Mouse (Mus musculus): Measurements from ENCODE around the gene Bex3.

DNA sequence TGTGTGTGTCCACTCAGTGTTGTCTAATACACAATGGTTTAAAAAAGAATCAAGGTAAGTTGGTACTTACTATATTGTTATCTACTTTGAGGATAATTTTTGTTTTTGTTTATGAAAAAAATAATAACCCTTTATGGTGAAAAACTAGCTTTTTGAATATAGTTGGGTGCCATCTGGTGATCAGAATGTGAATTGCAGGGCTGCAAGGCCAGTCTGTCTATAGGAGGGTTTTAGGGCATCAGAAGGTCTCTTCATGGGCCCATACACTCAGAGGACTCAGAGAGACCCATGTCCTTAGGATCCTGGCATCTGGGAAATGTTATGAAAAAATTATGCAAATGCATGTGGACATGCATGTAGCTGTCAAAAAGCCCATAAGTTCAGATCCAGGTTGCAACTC is 34.2 kb downstream of the Bex3 start:
- TF ChIP-seq POLR2A (IDR thresholded peaks at IDR 0.05; ENCODE audit: control insufficient read depth, low read depth, low read length) (no peak), CTCF (IDR thresholded peaks at IDR 0.05; ENCODE audit: control insufficient read depth, insufficient read depth, insufficient replicate concordance, low read depth, low read length) (no peak)

Measured in testis, adult 2 months (tissue).